Mouse (Mus musculus): ENCODE measurements around the gene Zfp784. TPM values are rescaled to one million over a fixed set of nuclear protein-coding genes. Genes with fewer than 3 reads are reported as not detected.

Gene Zfp784
- polyA plus RNA-seq, 1 experiment: 4.3 TPM

- Histone ChIP-seq H3K4me3 (ENCODE audit: control insufficient read depth, low read depth, low read length) (peak within 1 kb of the TSS; percentile 94), H3K27me3 (ENCODE audit: control insufficient read depth, insufficient read depth, low read length) (no peaks in the 10 kb centered on the region), H3K4me1 (ENCODE audit: control insufficient read depth, insufficient read depth, low read length) (peaks cover 32% of the 10 kb centered on the region), H3K36me3 (ENCODE audit: control insufficient read depth, insufficient read depth, low read length) (no peaks in the 10 kb centered on the region), H3K27ac (ENCODE audit: control insufficient read depth, insufficient read depth, low read depth, low read length) (peak within 1 kb of the TSS; percentile 76)
- TF ChIP-seq CTCF (IDR thresholded peaks at IDR 0.05; ENCODE audit: control insufficient read depth, insufficient read depth, insufficient replicate concordance, low read depth, low read length) (no peak), POLR2A (IDR thresholded peaks at IDR 0.05; ENCODE audit: control insufficient read depth, low read depth, low read length) (peak; percentile 42; the same call in 1 of the 2 replicates)
Measured at GRCm38 (mm10) chr7:5051193-5052192, 13.2 kb upstream of the Zfp784 start, which contains the start of gene Zfp580. Zfp580 (plus strand) TSS chr7:5051538.

GRCm38 (mm10) chr7:5047313-5047712 is 9.1 kb upstream of the Zfp784 start:
- no peaks in the 10 kb centered on the region for H3K27me3 ChIP-seq (ENCODE audit: control insufficient read depth, insufficient read depth, low read length)
- H3K27ac ChIP-seq (ENCODE audit: control insufficient read depth, insufficient read depth, low read depth, low read length): no peak overlapping the region

GRCm38 (mm10) chr7:5046112-5046511 is 7.9 kb upstream of the Zfp784 start:
- no peak overlapping the region for H3K27ac ChIP-seq (ENCODE audit: control insufficient read depth, insufficient read depth, low read depth, low read length)
- no peaks in the 10 kb centered on the region for H3K36me3 ChIP-seq (ENCODE audit: control insufficient read depth, insufficient read depth, low read length)
- H3K27me3 ChIP-seq (ENCODE audit: control insufficient read depth, insufficient read depth, low read length): no peaks in the 10 kb centered on the region
- no peaks in the 10 kb centered on the region for H3K4me1 ChIP-seq (ENCODE audit: control insufficient read depth, insufficient read depth, low read length)
- H3K4me3 ChIP-seq (ENCODE audit: control insufficient read depth, low read depth, low read length): no peak overlapping the region
- TF ChIP-seq CTCF (IDR thresholded peaks at IDR 0.05; ENCODE audit: control insufficient read depth, insufficient read depth, insufficient replicate concordance, low read depth, low read length) (no peak), POLR2A (IDR thresholded peaks at IDR 0.05; ENCODE audit: control insufficient read depth, low read depth, low read length) (no peak)

More at GRCm38 (mm10) chr7:5047313-5047712, 9.1 kb upstream of the Zfp784 start:
- no peak for TF ChIP-seq CTCF (IDR thresholded peaks at IDR 0.05; ENCODE audit: control insufficient read depth, insufficient read depth, insufficient replicate concordance, low read depth, low read length)
- no peak for TF ChIP-seq POLR2A (IDR thresholded peaks at IDR 0.05; ENCODE audit: control insufficient read depth, low read depth, low read length)
- no peak overlapping the region for H3K4me3 ChIP-seq (ENCODE audit: control insufficient read depth, low read depth, low read length)
- peaks cover 5% of the 10 kb centered on the region for H3K4me1 ChIP-seq (ENCODE audit: control insufficient read depth, insufficient read depth, low read length)
- no peaks in the 10 kb centered on the region for H3K36me3 ChIP-seq (ENCODE audit: control insufficient read depth, insufficient read depth, low read length)

- no peaks in the 10 kb centered on the region for H3K27me3 ChIP-seq (ENCODE audit: control insufficient read depth, insufficient read depth, low read length)
- H3K4me3 ChIP-seq (ENCODE audit: control insufficient read depth, low read depth, low read length): no peak overlapping the region
- H3K36me3 ChIP-seq (ENCODE audit: control insufficient read depth, insufficient read depth, low read length): no peaks in the 10 kb centered on the region
- no peak overlapping the region for H3K27ac ChIP-seq (ENCODE audit: control insufficient read depth, insufficient read depth, low read depth, low read length)
- TF ChIP-seq CTCF (IDR thresholded peaks at IDR 0.05; ENCODE audit: control insufficient read depth, insufficient read depth, insufficient replicate concordance, low read depth, low read length) (no peak), POLR2A (IDR thresholded peaks at IDR 0.05; ENCODE audit: control insufficient read depth, low read depth, low read length) (no peak)
- H3K4me1 ChIP-seq (ENCODE audit: control insufficient read depth, insufficient read depth, low read length): no peaks in the 10 kb centered on the region
Measured at GRCm38 (mm10) chr7:5044981-5045380, 6.7 kb upstream of the Zfp784 start.

GRCm38 (mm10) chr7:5038940-5039339 is 694 bp upstream of the Zfp784 start:
- Histone ChIP-seq H3K36me3 (ENCODE audit: control insufficient read depth, insufficient read depth, low read length) (no peaks in the 10 kb centered on the region), H3K4me1 (ENCODE audit: control insufficient read depth, insufficient read depth, low read length) (no peaks in the 10 kb centered on the region; the same call in 1 of the 2 replicates), H3K27ac (ENCODE audit: control insufficient read depth, insufficient read depth, low read depth, low read length) (peak overlapping the region; percentile 88), H3K4me3 (ENCODE audit: control insufficient read depth, low read depth, low read length) (peak overlapping the region; percentile 92), H3K27me3 (ENCODE audit: control insufficient read depth, insufficient read depth, low read length) (no peaks in the 10 kb centered on the region)
- no peak for TF ChIP-seq CTCF (IDR thresholded peaks at IDR 0.05; ENCODE audit: control insufficient read depth, insufficient read depth, insufficient replicate concordance, low read depth, low read length)
- no peak for TF ChIP-seq POLR2A (IDR thresholded peaks at IDR 0.05; ENCODE audit: control insufficient read depth, low read depth, low read length)

GRCm38 (mm10) chr7:5037467-5037866 is 779 bp downstream of the Zfp784 start:
- TF ChIP-seq CTCF (IDR thresholded peaks at IDR 0.05; ENCODE audit: control insufficient read depth, insufficient read depth, insufficient replicate concordance, low read depth, low read length) (no peak), POLR2A (IDR thresholded peaks at IDR 0.05; ENCODE audit: control insufficient read depth, low read depth, low read length) (no peak)
- H3K36me3 ChIP-seq (ENCODE audit: control insufficient read depth, insufficient read depth, low read length): no peaks in the 10 kb centered on the region
- no peak overlapping the region for H3K27ac ChIP-seq (ENCODE audit: control insufficient read depth, insufficient read depth, low read depth, low read length)
- no peaks in the 10 kb centered on the region; the same call in 1 of the 2 replicates for H3K4me1 ChIP-seq (ENCODE audit: control insufficient read depth, insufficient read depth, low read length)
- H3K27me3 ChIP-seq (ENCODE audit: control insufficient read depth, insufficient read depth, low read length): no peaks in the 10 kb centered on the region
- H3K4me3 ChIP-seq (ENCODE audit: control insufficient read depth, low read depth, low read length): peak overlapping the region; percentile 92; the same call in 1 of the 2 replicates

- Histone ChIP-seq H3K27me3 (ENCODE audit: control insufficient read depth, insufficient read depth, low read length) (no peaks in the 10 kb centered on the region), H3K4me1 (ENCODE audit: control insufficient read depth, insufficient read depth, low read length) (no peaks in the 10 kb centered on the region; the same call in 1 of the 2 replicates), H3K27ac (ENCODE audit: control insufficient read depth, insufficient read depth, low read depth, low read length) (no peak overlapping the region), H3K4me3 (ENCODE audit: control insufficient read depth, low read depth, low read length) (no peak overlapping the region), H3K36me3 (ENCODE audit: control insufficient read depth, insufficient read depth, low read length) (no peaks in the 10 kb centered on the region)
- no peak for TF ChIP-seq CTCF (IDR thresholded peaks at IDR 0.05; ENCODE audit: control insufficient read depth, insufficient read depth, insufficient replicate concordance, low read depth, low read length)
- TF ChIP-seq POLR2A (IDR thresholded peaks at IDR 0.05; ENCODE audit: control insufficient read depth, low read depth, low read length): no peak
Measured at GRCm38 (mm10) chr7:5037026-5037425, 1.2 kb downstream of the Zfp784 start.

Data from testis, adult 2 months (tissue).